Mouse (Mus musculus) ES-E14 (cell line): Measurements from ENCODE around the gene Tbx19. TPM values are rescaled to one million over a fixed set of nuclear protein-coding genes. Genes with fewer than 3 reads are reported as not detected.

ENCODE experiments used
- DNase-seq: peaks from one replicate; pipeline ENCODE4 v3.0.0-alpha.2; 2013; ENCODE audit warnings: low read depth, low spot score
- H3K27ac ChIP-seq: 2 replicates; pipeline ENCODE4 v1.5.1; 2012; ENCODE audit warnings: low read depth, mild to moderate bottlenecking, low read length, moderate library complexity, mixed read lengths; ENCODE audit not compliant: poor library complexity, insufficient read depth, severe bottlenecking
- H3K36me3 ChIP-seq: 2 replicates; pipeline ENCODE4 v1.6.1; 2012; ENCODE audit warnings: mild to moderate bottlenecking, low read length, moderate library complexity, mixed read lengths; ENCODE audit not compliant: control insufficient read depth, poor library complexity, insufficient read depth, severe bottlenecking
- H3K4me1 ChIP-seq, 2 experiments: fragments of 150-350 bp in 1 of 2; sonication (generic) in 1 of 2; 2 replicates each; pipeline ENCODE4 v1.6.1; 2012; ENCODE audit warnings: low read length in 2 of 2, mild to moderate bottlenecking in 1 of 2, mixed read lengths in 1 of 2; ENCODE audit not compliant: control insufficient read depth in 2 of 2, insufficient read depth in 2 of 2, poor library complexity in 1 of 2
- H3K4me3 ChIP-seq, 2 experiments: fragments of 150-350 bp in 1 of 2; sonication (generic) in 1 of 2; 2 replicates each; pipeline ENCODE4 v1.5.1; 2012; ENCODE audit warnings: low read length in 2 of 2, low read depth in 1 of 2, mild to moderate bottlenecking in 1 of 2, mixed read lengths in 1 of 2; ENCODE audit not compliant: insufficient read depth in 1 of 2, poor library complexity in 1 of 2, severe bottlenecking in 1 of 2
- H3K9ac ChIP-seq: 2 replicates; pipeline ENCODE4 v1.6.1; 2012; ENCODE audit warnings: low read depth, mild to moderate bottlenecking, low read length, mixed read lengths; ENCODE audit not compliant: poor library complexity, insufficient read depth, severe bottlenecking
- H3K9me3 ChIP-seq: fragments of 150-350 bp; sonication (generic); 2 replicates; pipeline ENCODE4 v1.6.1; 2012; ENCODE audit warnings: low read depth, mild to moderate bottlenecking, low read length; ENCODE audit not compliant: control insufficient read depth, insufficient read depth
- CHD2 ChIP-seq: IDR thresholded peaks from 2 replicates; pipeline ENCODE4 v1.6.1; 2014; ENCODE audit warnings: mild to moderate bottlenecking, low read depth, low read length, inconsistent platforms
- HCFC1 ChIP-seq: IDR thresholded peaks from 2 replicates; pipeline ENCODE4 v1.6.1; 2012; ENCODE audit warnings: low read length, inconsistent platforms, borderline replicate concordance; ENCODE audit not compliant: insufficient read depth
- MAFK ChIP-seq: IDR thresholded peaks from 2 replicates; pipeline ENCODE4 v1.6.1; 2014; ENCODE audit warnings: mild to moderate bottlenecking, low read depth, low read length, inconsistent platforms; ENCODE audit not compliant: insufficient read depth
- ZC3H11A ChIP-seq: IDR thresholded peaks from 2 replicates; pipeline ENCODE4 v1.6.1; 2012; ENCODE audit warnings: low read depth, mild to moderate bottlenecking, inconsistent platforms, low read length, borderline replicate concordance
- ZNF384 ChIP-seq: IDR thresholded peaks from 2 replicates; pipeline ENCODE4 v1.6.1; 2012; ENCODE audit warnings: low read depth, low read length, inconsistent platforms
- in situ Hi-C, 2 experiments: fragments of 600-800 bp; cut with MboI; formaldehyde crosslinking; loops; one replicate each; pipeline ENCODE4 v1.15.1; 2025; ENCODE audit warnings: low sequenced_read_pairs in 2 of 2, inconsistent platforms in 1 of 2; ENCODE audit not compliant: unreplicated experiment in 2 of 2
- total RNA-seq: library from RNA; depleted of rRNA; stranded (reverse); fragments of 300-350 nt; gene quantifications from 2 replicates; pipeline ENCODE4 v1.2.3, GENCODE M21; 2012; rRNA removed

Tbx19 gene
- total RNA-seq, 1 experiment, result not detected

DNA sequence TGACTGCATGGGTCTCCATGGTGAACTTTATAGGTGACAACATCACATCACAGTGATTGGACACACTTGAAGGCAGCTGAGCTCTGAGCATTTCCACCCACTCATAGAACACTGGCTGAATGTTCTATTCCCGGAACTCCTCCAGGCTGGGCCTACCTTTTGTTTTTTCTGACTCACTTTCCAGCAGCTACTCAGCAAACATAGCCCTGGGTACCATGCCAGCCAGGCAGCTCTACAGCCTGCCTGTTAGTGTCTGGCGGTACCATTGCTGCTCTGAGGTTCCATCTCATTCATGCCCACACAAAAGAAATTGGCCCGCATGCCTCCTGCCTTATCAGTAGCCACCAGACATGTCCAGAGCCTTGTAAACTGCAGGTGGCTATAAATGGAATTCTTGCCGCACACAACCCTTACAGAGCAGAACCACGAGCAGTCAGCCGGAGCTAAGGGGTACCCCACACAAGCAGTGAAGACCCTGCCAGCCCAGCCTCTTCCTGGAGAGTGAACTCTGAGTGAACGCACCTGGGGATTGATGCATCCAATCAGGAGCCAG is 55.8 kb downstream of the Tbx19 start:
- no peaks in the 10 kb centered on the region; a peak in 1 of 4 replicates for H3K4me1 ChIP-seq
- TF ChIP-seq ZC3H11A, result no peak
- no peaks in the 10 kb centered on the region for H3K36me3 ChIP-seq
- H3K27ac ChIP-seq, result no peak overlapping the region
- no peaks in the 10 kb centered on the region for H3K9me3 ChIP-seq
- no peak overlapping the region for H3K4me3 ChIP-seq
- in situ Hi-C loops, result no loop called here
- no peak overlapping the region for H3K9ac ChIP-seq
- no peak for DNase-seq

- Histone ChIP-seq H3K27ac (no peak overlapping the region), H3K36me3 (no peaks in the 10 kb centered on the region), H3K9me3 (no peaks in the 10 kb centered on the region), H3K9ac (no peak overlapping the region), H3K4me1 (no peaks in the 10 kb centered on the region), H3K4me3 (no peak overlapping the region)
- in situ Hi-C loops, result no loop called here
- DNase-seq, result no peak
- no peak for TF ChIP-seq CHD2
- no peak for TF ChIP-seq ZC3H11A
- no peak for TF ChIP-seq ZNF384
- TF ChIP-seq HCFC1, result no peak
- TF ChIP-seq MAFK, result no peak
Observed at GRCm38 (mm10) chr1:165099569-165099968, 61.0 kb downstream of the Tbx19 start.

DNA sequence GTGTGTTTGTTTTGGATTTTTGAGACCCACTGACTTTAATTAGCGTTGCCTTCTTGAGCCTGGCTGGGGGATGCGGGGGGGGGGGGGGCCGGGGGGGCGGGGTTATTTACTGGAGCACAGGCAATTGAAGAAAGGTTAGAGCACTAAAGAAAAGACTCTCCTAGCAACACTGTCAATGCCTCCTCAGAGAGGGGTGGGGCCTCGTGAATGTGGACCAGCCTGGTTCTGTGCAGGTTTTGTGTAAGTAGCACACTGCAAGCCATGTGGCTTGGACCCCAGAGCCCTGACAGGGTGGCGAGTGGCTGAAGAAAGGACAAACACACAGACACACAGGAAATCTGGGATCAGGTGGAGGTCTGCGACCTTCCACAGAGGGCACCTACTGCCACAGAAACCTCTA is 65.7 kb downstream of the Tbx19 start:
- no peaks in the 10 kb centered on the region for H3K9me3 ChIP-seq
- no peak for TF ChIP-seq MAFK
- no peak for TF ChIP-seq ZC3H11A
- no peak for TF ChIP-seq ZNF384
- no peak for TF ChIP-seq HCFC1
- no peak for TF ChIP-seq CHD2
- no peak overlapping the region for H3K4me3 ChIP-seq
- peaks cover 0 to 2% of the 10 kb centered on the region in 2 experiments; a peak in 1 of 4 replicates for H3K4me1 ChIP-seq
- in situ Hi-C loops, result no loop called here
- H3K36me3 ChIP-seq, result no peaks in the 10 kb centered on the region
- no peak for DNase-seq
- H3K27ac ChIP-seq, result no peak overlapping the region
- H3K9ac ChIP-seq, result no peak overlapping the region

DNA sequence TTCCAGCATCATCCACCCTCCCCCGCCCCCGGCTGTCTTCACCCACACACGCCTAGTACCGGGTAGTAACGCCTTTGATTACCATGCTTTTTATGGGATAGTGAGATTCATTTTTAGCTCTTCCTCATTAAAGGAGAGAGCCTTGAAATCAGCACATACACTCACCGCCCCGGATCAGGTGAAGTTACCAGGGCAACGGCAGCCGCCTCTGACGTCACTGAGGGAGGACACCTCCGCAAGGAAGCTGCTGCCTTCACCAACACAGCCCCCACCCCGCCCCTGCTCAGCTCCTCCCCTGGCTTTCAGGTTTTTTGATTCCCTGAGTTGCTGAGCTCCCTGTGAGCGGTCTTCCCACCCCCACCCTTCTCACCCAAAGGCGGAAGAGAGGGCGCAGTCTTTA is 68.9 kb downstream of the Tbx19 start:
- Histone ChIP-seq H3K9ac (no peak overlapping the region), H3K27ac (no peak overlapping the region), H3K4me3 (peak overlapping the region in 1 of 2 experiments; percentile 23; a peak in 2 of 4 replicates), H3K4me1 (peaks cover 0 to 2% of the 10 kb centered on the region in 2 experiments; a peak in 1 of 4 replicates), H3K9me3 (no peaks in the 10 kb centered on the region), H3K36me3 (no peaks in the 10 kb centered on the region)
- no peak for TF ChIP-seq MAFK
- no peak for TF ChIP-seq ZC3H11A
- DNase-seq, result peak; percentile 56
- in situ Hi-C loops, result no loop called here

GRCm38 (mm10) chr1:165089556-165089955 is 71.0 kb downstream of the Tbx19 start:
- H3K36me3 ChIP-seq, result no peaks in the 10 kb centered on the region
- H3K27ac ChIP-seq, result no peak overlapping the region
- H3K9me3 ChIP-seq, result no peaks in the 10 kb centered on the region
- peaks cover 0 to 2% of the 10 kb centered on the region in 2 experiments; a peak in 1 of 4 replicates for H3K4me1 ChIP-seq
- in situ Hi-C loops, result no loop called here
- H3K9ac ChIP-seq, result no peak overlapping the region
- DNase-seq, result no peak
- TF ChIP-seq CHD2, result no peak
- TF ChIP-seq ZNF384, result no peak
- no peak for TF ChIP-seq MAFK
- no peak for TF ChIP-seq ZC3H11A
- TF ChIP-seq HCFC1, result no peak
- no peak overlapping the region for H3K4me3 ChIP-seq

Other genes with a start within 250 kb of the Tbx19 start
- gene Xcl1, start 225.2 kb downstream of the Tbx19 start, total RNA-seq, result not detected in 2 replicates
- gene Sft2d2, start 33.7 kb upstream of the Tbx19 start, total RNA-seq, result 15.0 and 23.8 TPM in 2 replicates
- gene Tiprl, start 76.2 kb upstream of the Tbx19 start, total RNA-seq, result 27.4 and 40.2 TPM in 2 replicates
- gene Gpr161, start 135.0 kb upstream of the Tbx19 start, total RNA-seq, result 3.3 and 4.5 TPM in 2 replicates